ENCODE assay signal across 9 mouse cellular contexts in genomic region chr19:21715005-21715442, GRCm38 (mm10).
DNase-seq lines count a peak whose midpoint lies in the region; ATAC-seq and TF ChIP-seq lines count a peak whose summit lies in the region.
"Had no signal": no experiment of that assay in that cellular context is flagged by ENCODE, and none has a peak within 500 bp of the region (broad histone marks: within the 10 kb centered on the region; RNA-seq: fewer than 3 reads in every experiment).

No protein-coding gene starts in this region.

- peak; percentile 49; the same call in 1 of the 2 replicates for TF ChIP-seq POLR2A in CH12.LX (IDR thresholded peaks at IDR 0.05; ENCODE audit: low read depth, low read length)
- no peak for TF ChIP-seq POLR2A in bone marrow, adult 2 months (IDR thresholded peaks at IDR 0.05; ENCODE audit: borderline replicate concordance, control insufficient read depth, low read depth, low read length)
- no peak for TF ChIP-seq POLR2A in limb, embryonic 14.5 days (IDR thresholded peaks at IDR 0.05; ENCODE audit: borderline replicate concordance, extremely low read depth, insufficient read depth, insufficient read length)

- no peaks in the 10 kb centered on the region for H3K79me2 ChIP-seq in CH12.LX (replicated peaks; ENCODE audit: control insufficient read depth, extremely low read depth, insufficient read depth, poor library complexity, severe bottlenecking)

- WGBS in heart, embryonic 16.5 days = 44% methylated on average over 10 of the region's 10 CpGs
- WGBS in heart, embryonic 10.5 days = 79% methylated on average over 10 of the region's 10 CpGs
- 65% methylated on average over 10 of the region's 10 CpGs for WGBS in bone marrow, adult 2 months
- WGBS in limb, embryonic 14.5 days = 50% methylated on average over 10 of the region's 10 CpGs

- no peak for TF ChIP-seq EP300 in CH12.LX (IDR thresholded peaks at IDR 0.05; ENCODE audit: low read length)

- DNase-seq in heart, embryonic 10.5 days (ENCODE audit: low spot score) = no peak
- peak; percentile 67 for DNase-seq in CH12.LX (ENCODE audit: extremely low read depth)
- DNase-seq in limb, embryonic 14.5 days (ENCODE audit: low spot score) = peak; percentile 34
- no peak for DNase-seq in thymus, postnatal 0 days (ENCODE audit: low spot score)
- DNase-seq in urinary bladder, adult 2 months (ENCODE audit: low spot score) = no peak
- DNase-seq: cerebellum, adult 11-12 months had no signal

- H3K27me3 ChIP-seq in heart, embryonic 16.5 days (ENCODE audit: control insufficient read depth, insufficient read depth, low read length) = no peaks in the 10 kb centered on the region
- no peaks in the 10 kb centered on the region for H3K27me3 ChIP-seq in heart, embryonic 10.5 days (ENCODE audit: insufficient read depth, poor library complexity, severe bottlenecking)
- no peaks in the 10 kb centered on the region for H3K27me3 ChIP-seq in CH12.LX (replicated peaks)
- no peaks in the 10 kb centered on the region for H3K27me3 ChIP-seq in limb, embryonic 14.5 days (ENCODE audit: control insufficient read depth, insufficient read depth, low read length)

- 0 out of 2 replicates have a peak overlapping the region, but pooled peaks have one; percentile 11 for H3K4me2 ChIP-seq in heart, embryonic 16.5 days (ENCODE audit: low read depth, low read length)
- peak overlapping the region; percentile 72 for H3K4me2 ChIP-seq in CH12.LX (ENCODE audit: insufficient read depth, low read depth, poor library complexity, severe bottlenecking)
- H3K4me2 ChIP-seq in limb, embryonic 14.5 days (replicated peaks; ENCODE audit: low read depth, low read length, severe bottlenecking) = peak overlapping the region; percentile 16

- H3K27ac ChIP-seq in heart, embryonic 16.5 days (ENCODE audit: low read length) = no peak overlapping the region
- no peak overlapping the region for H3K27ac ChIP-seq in heart, embryonic 10.5 days
- H3K27ac ChIP-seq in CH12.LX (ENCODE audit: insufficient read depth, low read depth) = peak overlapping the region; percentile 97
- peak overlapping the region; percentile 58; the same call in 1 of the 2 replicates for H3K27ac ChIP-seq in bone marrow, adult 2 months (ENCODE audit: control insufficient read depth, insufficient read depth, low read depth, low read length, poor library complexity)
- no peak overlapping the region for H3K27ac ChIP-seq in limb, embryonic 14.5 days (replicated peaks; ENCODE audit: low read depth, low read length)

- H3K36me3 ChIP-seq in heart, embryonic 16.5 days (ENCODE audit: control insufficient read depth, insufficient read depth) = no peaks in the 10 kb centered on the region
- no peaks in the 10 kb centered on the region for H3K36me3 ChIP-seq in heart, embryonic 10.5 days
- peaks cover 4 to 16% of the 10 kb centered on the region in 2 experiments for H3K36me3 ChIP-seq in CH12.LX (replicated peaks in 1 of 2; ENCODE audit: control insufficient read depth in 1 of 2, insufficient read depth in 1 of 2, low read length in 1 of 2)
- no peaks in the 10 kb centered on the region for H3K36me3 ChIP-seq in limb, embryonic 14.5 days (ENCODE audit: control insufficient read depth, insufficient read depth, low read length)

- no peak overlapping the region for H3K9ac ChIP-seq in heart, embryonic 16.5 days (ENCODE audit: low read length)
- H3K9ac ChIP-seq in CH12.LX (ENCODE audit: insufficient read depth, low read depth) = peak overlapping the region; percentile 100
- no peak overlapping the region for H3K9ac ChIP-seq in limb, embryonic 14.5 days (ENCODE audit: low read depth, low read length, severe bottlenecking)

- TF ChIP-seq CTCF in CH12.LX (conservative IDR thresholded peaks at IDR 0.05 in 1 of 2, IDR thresholded peaks at IDR 0.05 in 1 of 2; ENCODE audit: low read depth in 2 of 2, low read length in 2 of 2) = no peak
- TF ChIP-seq CTCF in bone marrow, adult 2 months (IDR thresholded peaks at IDR 0.05; ENCODE audit: control insufficient read depth, insufficient read depth, low read length) = no peak

- no peak for ATAC-seq in heart, embryonic 16.5 days (replicated peaks; ENCODE audit: extremely low read depth, insufficient read depth, low FRiP score)
- no peak; the same call in 1 of the 2 replicates for ATAC-seq in limb, embryonic 14.5 days (ENCODE audit: low FRiP score, low read depth)
- ATAC-seq in megakaryocyte progenitor cell, adult 5-6 weeks (replicated peaks; ENCODE audit: poor library complexity) = no peak

- H3K4me1 ChIP-seq in heart, embryonic 16.5 days (ENCODE audit: control insufficient read depth, insufficient read depth, low read length) = no peaks in the 10 kb centered on the region
- no peaks in the 10 kb centered on the region for H3K4me1 ChIP-seq in heart, embryonic 10.5 days
- H3K4me1 ChIP-seq in CH12.LX (ENCODE audit: control insufficient read depth in 1 of 2, insufficient read depth in 2 of 2) = peaks cover 3 to 20% of the 10 kb centered on the region in 2 experiments; a peak in 2 of 4 replicates
- H3K4me1 ChIP-seq in bone marrow, adult 2 months (ENCODE audit: control insufficient read depth, insufficient read depth, low read length) = no peaks in the 10 kb centered on the region; the same call in 1 of the 2 replicates
- peaks cover 13% of the 10 kb centered on the region for H3K4me1 ChIP-seq in limb, embryonic 14.5 days (ENCODE audit: control insufficient read depth, insufficient read depth, low read length)

- H3K9me3 ChIP-seq in heart, embryonic 16.5 days (replicated peaks; ENCODE audit: control insufficient read depth, low read length) = no peaks in the 10 kb centered on the region
- no peaks in the 10 kb centered on the region for H3K9me3 ChIP-seq in heart, embryonic 10.5 days
- H3K9me3 ChIP-seq in CH12.LX (replicated peaks; ENCODE audit: low read length) = peaks cover 3% of the 10 kb centered on the region
- no peaks in the 10 kb centered on the region for H3K9me3 ChIP-seq in limb, embryonic 14.5 days (ENCODE audit: control insufficient read depth, low read length)

- H3K4me3 ChIP-seq in heart, embryonic 16.5 days (ENCODE audit: low read length) = no peak overlapping the region
- no peak overlapping the region for H3K4me3 ChIP-seq in heart, embryonic 10.5 days
- peak overlapping the region; percentile 68 to 96 (median 74) for H3K4me3 ChIP-seq in CH12.LX (replicated peaks in 1 of 3; ENCODE audit: low read depth in 2 of 3, low read length in 2 of 3, poor library complexity in 1 of 3)
- H3K4me3 ChIP-seq in bone marrow, adult 2 months (replicated peaks; ENCODE audit: control insufficient read depth, low read depth, low read length) = no peak overlapping the region
- H3K4me3 ChIP-seq in limb, embryonic 14.5 days (replicated peaks; ENCODE audit: low read length) = no peak overlapping the region

- in situ Hi-C loops in CH12.LX (cut with MboI; ENCODE audit: low pct_ligation_motif_present, low pct_unique_long_range_greater_than_20kb, low sequenced_read_pairs) = loop anchor here (10.0 kb wide), 1 partner anchor 60 kb away; the partner anchor contains the start of genes 1110059E24Rik and Abhd17b

- TF ChIP-seq RAD21 in CH12.LX (IDR thresholded peaks at IDR 0.05; ENCODE audit: low read depth, low read length) = no peak

- dilution Hi-C loops in CH12.LX (cut with MboI; ENCODE audit: extremely low pct_ligation_motif_present, extremely low pct_unique_long_range_greater_than_20kb, low sequenced_read_pairs) = no loop called here

TF ChIP-seq in CH12.LX, 34 proteins besides CTCF, POLR2A, EP300 and RAD21:
- TF ChIP-seq JUND (conservative IDR thresholded peaks at IDR 0.05; ENCODE audit: low read depth, low read length) (peak; percentile 87), TBP (conservative IDR thresholded peaks at IDR 0.05; ENCODE audit: low read depth, low read length) (peak; percentile 52; the same call in 1 of the 2 replicates), JUN (IDR thresholded peaks at IDR 0.05; ENCODE audit: insufficient read depth, low read depth, low read length) (peak; percentile 83), GABPA (IDR thresholded peaks at IDR 0.05; ENCODE audit: insufficient replicate concordance, low read depth, low read length) (no peak), CHD1 (IDR thresholded peaks at IDR 0.05; ENCODE audit: low read depth, low read length) (peak; percentile 6; the same call in 1 of the 2 replicates), NELFE (IDR thresholded peaks at IDR 0.05; ENCODE audit: low read depth, low read length) (peak; percentile 15; the same call in 1 of the 2 replicates)
TF ChIP-seq in CH12.LX: peak in this region for 5.

Comparison
In these comparisons a context has a peak if more than half of its experiments do, and no peak if none do; other contexts are left out.
1. H3K27ac ChIP-seq: peak in CH12.LX (single experiment) and bone marrow, adult 2 months (single experiment); none in heart, embryonic 16.5 days (single experiment), heart, embryonic 10.5 days (single experiment) and limb, embryonic 14.5 days (single experiment).
2. H3K4me2 ChIP-seq: peak in every context shown above with its lines; median percentile 72 in CH12.LX; 16 in limb, embryonic 14.5 days; 11 in heart, embryonic 16.5 days.
3. H3K4me3 ChIP-seq: peak in CH12.LX (3 of 3); none in heart, embryonic 16.5 days (single experiment), heart, embryonic 10.5 days (single experiment), bone marrow, adult 2 months (single experiment) and limb, embryonic 14.5 days (single experiment).
4. DNase-seq: peak in CH12.LX (single experiment) and limb, embryonic 14.5 days (single experiment); none in heart, embryonic 10.5 days (single experiment), thymus, postnatal 0 days (single experiment) and urinary bladder, adult 2 months (single experiment).